Mouse (Mus musculus): ENCODE measurements at regions not wholly inside any gene's neighbourhood (a gene's known extent, or its start where the extent isn't known, plus 50 kb on each side); places are given as distances from the start of the nearest gene placed in this dataset.

- Histone ChIP-seq H3K4me2 (no peak overlapping the region), H3K36me3 (no peaks in the 10 kb centered on the region), H3K4me1 (no peaks in the 10 kb centered on the region), H3K4me3 (no peak overlapping the region), H3K9ac (no peak overlapping the region), H3K9me3 (no peaks in the 10 kb centered on the region), H3K27me3 (no peaks in the 10 kb centered on the region), H3K27ac (no peak overlapping the region)
- ATAC-seq (ENCODE audit: insufficient number of reproducible peaks, insufficient read depth, low FRiP score, low TSS enrichment, low read depth), result no peak
- WGBS, result 78% methylated on average over 4 of the region's 4 CpGs
Measured at GRCm38 (mm10) chr12:94640153-94640552, 1051.9 kb upstream of the Flrt2 start.

GRCm38 (mm10) chr12:94645302-94645701 lies 1046.7 kb upstream of the Flrt2 start:
- Histone ChIP-seq H3K27me3 (no peaks in the 10 kb centered on the region), H3K4me3 (no peak overlapping the region), H3K4me1 (no peaks in the 10 kb centered on the region), H3K4me2 (no peak overlapping the region), H3K9me3 (no peaks in the 10 kb centered on the region), H3K27ac (no peak overlapping the region), H3K36me3 (no peaks in the 10 kb centered on the region), H3K9ac (no peak overlapping the region)
- 70% methylated on average over 2 of the region's 2 CpGs for WGBS
- ATAC-seq (ENCODE audit: insufficient number of reproducible peaks, insufficient read depth, low FRiP score, low TSS enrichment, low read depth), result no peak

GRCm38 (mm10) chr12:94670035-94670434 lies 1022.0 kb upstream of the Flrt2 start:
- H3K27ac ChIP-seq, result no peak overlapping the region
- H3K36me3 ChIP-seq, result no peaks in the 10 kb centered on the region
- ATAC-seq (ENCODE audit: insufficient number of reproducible peaks, insufficient read depth, low FRiP score, low TSS enrichment, low read depth), result no peak
- 65% methylated on average over 1 of the region's 1 CpGs for WGBS
- no peak overlapping the region for H3K9ac ChIP-seq
- H3K4me1 ChIP-seq, result 0 out of 2 replicates have a peak, but pooled peaks cover 2% of the 10 kb centered on the region
- no peaks in the 10 kb centered on the region for H3K27me3 ChIP-seq
- H3K4me3 ChIP-seq, result no peak overlapping the region
- no peak overlapping the region for H3K4me2 ChIP-seq
- no peaks in the 10 kb centered on the region for H3K9me3 ChIP-seq

GRCm38 (mm10) chr12:94674925-94675324 lies 1017.1 kb upstream of the Flrt2 start:
- Histone ChIP-seq H3K36me3 (no peaks in the 10 kb centered on the region), H3K9me3 (no peaks in the 10 kb centered on the region), H3K4me3 (no peak overlapping the region), H3K9ac (no peak overlapping the region), H3K4me2 (no peak overlapping the region), H3K27ac (no peak overlapping the region), H3K4me1 (0 out of 2 replicates have a peak, but pooled peaks cover 2% of the 10 kb centered on the region), H3K27me3 (no peaks in the 10 kb centered on the region)
- ATAC-seq (ENCODE audit: insufficient number of reproducible peaks, insufficient read depth, low FRiP score, low TSS enrichment, low read depth), result no peak
- WGBS, result 39% methylated on average over 2 of the region's 2 CpGs

- Histone ChIP-seq H3K9me3 (no peaks in the 10 kb centered on the region), H3K4me1 (no peaks in the 10 kb centered on the region), H3K9ac (no peak overlapping the region), H3K4me3 (no peak overlapping the region), H3K27me3 (no peaks in the 10 kb centered on the region), H3K36me3 (no peaks in the 10 kb centered on the region), H3K4me2 (no peak overlapping the region), H3K27ac (no peak overlapping the region)
- no peak for ATAC-seq (ENCODE audit: insufficient number of reproducible peaks, insufficient read depth, low FRiP score, low TSS enrichment, low read depth)
- 75% methylated on average over 2 of the region's 2 CpGs for WGBS
Measured at GRCm38 (mm10) chr12:94691341-94692029, 1000.5 kb upstream of the Flrt2 start.

GRCm38 (mm10) chr12:94731391-94731790 lies 960.6 kb upstream of the Flrt2 start:
- H3K36me3 ChIP-seq, result no peaks in the 10 kb centered on the region
- no peak overlapping the region for H3K27ac ChIP-seq
- H3K4me1 ChIP-seq, result 0 out of 2 replicates have a peak, but pooled peaks cover 5% of the 10 kb centered on the region
- no peak for ATAC-seq (ENCODE audit: insufficient number of reproducible peaks, insufficient read depth, low FRiP score, low TSS enrichment, low read depth)
- no peaks in the 10 kb centered on the region for H3K9me3 ChIP-seq
- no peak overlapping the region for H3K4me3 ChIP-seq
- WGBS, result 62% methylated on average over 5 of the region's 5 CpGs
- H3K4me2 ChIP-seq, result no peak overlapping the region
- H3K9ac ChIP-seq, result no peak overlapping the region
- no peaks in the 10 kb centered on the region for H3K27me3 ChIP-seq

- Histone ChIP-seq H3K9ac (no peak overlapping the region), H3K27ac (no peak overlapping the region), H3K4me1 (0 out of 2 replicates have a peak, but pooled peaks cover 5% of the 10 kb centered on the region), H3K4me3 (no peak overlapping the region), H3K9me3 (no peaks in the 10 kb centered on the region), H3K4me2 (no peak overlapping the region), H3K36me3 (no peaks in the 10 kb centered on the region), H3K27me3 (no peaks in the 10 kb centered on the region)
- 41% methylated on average over 4 of the region's 4 CpGs for WGBS
- no peak for ATAC-seq (ENCODE audit: insufficient number of reproducible peaks, insufficient read depth, low FRiP score, low TSS enrichment, low read depth)
Measured at GRCm38 (mm10) chr12:94733179-94733578, 958.8 kb upstream of the Flrt2 start.

GRCm38 (mm10) chr12:94737263-94737662 lies 954.8 kb upstream of the Flrt2 start:
- Histone ChIP-seq H3K27ac (no peak overlapping the region), H3K4me3 (no peak overlapping the region), H3K9me3 (no peaks in the 10 kb centered on the region), H3K27me3 (no peaks in the 10 kb centered on the region), H3K4me2 (no peak overlapping the region), H3K4me1 (0 out of 2 replicates have a peak, but pooled peaks cover 5% of the 10 kb centered on the region), H3K36me3 (no peaks in the 10 kb centered on the region), H3K9ac (no peak overlapping the region)
- WGBS, result 30% methylated on average over 4 of the region's 4 CpGs
- no peak for ATAC-seq (ENCODE audit: insufficient number of reproducible peaks, insufficient read depth, low FRiP score, low TSS enrichment, low read depth)

- 38% methylated on average over 6 of the region's 6 CpGs for WGBS
- H3K4me2 ChIP-seq, result no peak overlapping the region
- ATAC-seq (ENCODE audit: insufficient number of reproducible peaks, insufficient read depth, low FRiP score, low TSS enrichment, low read depth), result no peak
- H3K4me3 ChIP-seq, result no peak overlapping the region
- H3K9me3 ChIP-seq, result no peaks in the 10 kb centered on the region
- H3K27me3 ChIP-seq, result no peaks in the 10 kb centered on the region
- H3K27ac ChIP-seq, result no peak overlapping the region
- H3K9ac ChIP-seq, result no peak overlapping the region
- no peaks in the 10 kb centered on the region for H3K36me3 ChIP-seq
- no peaks in the 10 kb centered on the region for H3K4me1 ChIP-seq
Measured at GRCm38 (mm10) chr12:94749747-94750515, 942.1 kb upstream of the Flrt2 start.

- 86% methylated on average over 2 of the region's 2 CpGs for WGBS
- no peak for ATAC-seq (ENCODE audit: insufficient number of reproducible peaks, insufficient read depth, low FRiP score, low TSS enrichment, low read depth)
- Histone ChIP-seq H3K4me3 (no peak overlapping the region), H3K9ac (no peak overlapping the region), H3K36me3 (no peaks in the 10 kb centered on the region), H3K9me3 (no peaks in the 10 kb centered on the region), H3K27ac (no peak overlapping the region), H3K4me1 (no peaks in the 10 kb centered on the region), H3K27me3 (no peaks in the 10 kb centered on the region), H3K4me2 (no peak overlapping the region)
Measured at GRCm38 (mm10) chr12:94755754-94756153, 936.3 kb upstream of the Flrt2 start.

GRCm38 (mm10) chr12:94795913-94796615 lies 896.0 kb upstream of the Flrt2 start:
- no peaks in the 10 kb centered on the region for H3K4me1 ChIP-seq
- 14% methylated on average over 5 of the region's 5 CpGs for WGBS
- H3K27me3 ChIP-seq, result no peaks in the 10 kb centered on the region
- no peak overlapping the region for H3K4me2 ChIP-seq
- no peak overlapping the region for H3K9ac ChIP-seq
- H3K27ac ChIP-seq, result no peak overlapping the region
- no peak for ATAC-seq (ENCODE audit: insufficient number of reproducible peaks, insufficient read depth, low FRiP score, low TSS enrichment, low read depth)
- no peaks in the 10 kb centered on the region for H3K9me3 ChIP-seq
- no peaks in the 10 kb centered on the region for H3K36me3 ChIP-seq
- no peak overlapping the region for H3K4me3 ChIP-seq
